Mouse (Mus musculus): ENCODE measurements around the gene Rtp2. TPM values are rescaled to one million over a fixed set of nuclear protein-coding genes. Genes with fewer than 3 reads are reported as not detected.
A peak's percentile ranks its signal among the peaks of the same experiment; 100 is the strongest.
"Not testable (repeated sequence)": the region's sequence is repeated elsewhere in the genome, so short reads cannot be mapped to it uniquely, and the experiment has no call there.

Gene Rtp2
- polyA plus RNA-seq, 1 experiment from 2014 or later: not detected

DNA sequence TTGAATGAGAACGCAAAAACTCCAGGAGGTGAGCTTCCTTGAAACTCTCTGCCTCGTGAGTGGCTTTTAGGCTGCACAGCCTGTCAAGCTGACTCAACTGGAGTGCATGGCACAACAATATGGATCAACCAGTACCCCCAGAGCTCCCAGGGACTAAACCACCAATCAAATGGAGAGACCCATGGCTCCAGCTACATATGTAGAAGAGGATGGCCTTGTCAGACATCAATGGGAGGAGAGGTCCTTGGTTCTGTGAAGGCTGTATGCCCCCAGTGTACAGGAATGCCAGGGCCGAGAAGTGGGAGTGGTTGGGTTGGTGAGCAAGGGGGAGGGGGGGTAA is 23.2 kb downstream of the Rtp2 start:
- H3K4me1 ChIP-seq (replicated peaks); H3K27ac ChIP-seq: not testable (repeated sequence)

DNA sequence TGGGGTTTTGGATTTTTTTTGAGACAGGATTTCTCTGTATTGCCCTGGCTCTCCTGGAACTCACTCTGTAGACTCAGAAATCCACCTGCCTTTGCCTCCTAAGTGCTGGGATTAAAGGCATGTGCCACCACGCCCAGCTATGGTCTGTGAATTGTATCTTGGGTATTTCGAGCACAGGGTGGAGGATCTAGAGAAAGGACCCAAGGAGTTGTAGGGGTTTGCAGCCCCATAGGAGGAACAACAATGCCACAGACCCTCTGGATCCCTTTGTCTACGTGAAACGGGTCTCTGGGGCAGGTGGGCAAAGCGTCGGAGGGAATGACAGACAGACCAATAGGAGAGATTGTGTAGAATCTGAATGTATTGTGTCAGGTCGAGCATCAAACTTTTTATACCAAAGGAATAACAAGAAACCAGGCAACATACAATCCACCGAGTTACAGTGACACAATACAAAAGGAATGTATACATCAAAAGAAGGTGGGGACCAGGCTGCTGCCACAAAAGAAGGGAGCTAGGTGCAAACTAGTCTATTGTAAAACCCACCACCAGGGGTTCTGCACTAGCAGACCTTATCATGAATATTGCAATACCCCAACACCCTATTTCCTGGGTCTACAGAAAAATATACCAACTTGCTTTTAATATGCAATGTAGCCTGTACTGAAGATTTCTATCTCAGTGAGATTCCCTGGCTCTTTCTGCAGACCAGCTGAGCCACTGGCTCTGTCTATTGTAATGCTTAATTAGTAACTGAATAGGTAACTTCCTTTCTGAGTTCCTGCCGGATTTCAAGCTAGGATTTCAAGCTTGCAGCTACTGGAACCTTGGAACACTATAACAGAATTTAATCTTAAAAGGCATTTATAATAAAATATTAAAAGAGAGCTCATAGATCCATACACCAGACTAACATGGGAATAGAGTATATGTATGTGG is 23.8 kb downstream of the Rtp2 start:
- H3K27me3 ChIP-seq; H3K4me1 ChIP-seq (replicated peaks); H3K9ac ChIP-seq; ATAC-seq (replicated peaks; ENCODE audit: insufficient number of reproducible peaks, insufficient read depth, low FRiP score, low read depth); H3K4me2 ChIP-seq; H3K27ac ChIP-seq; H3K9me3 ChIP-seq (replicated peaks); H3K4me3 ChIP-seq; H3K36me3 ChIP-seq: not testable (repeated sequence)
- 79% methylated on average over 9 of the region's 9 CpGs for WGBS

More for the DNA sequence above, 23.2 kb downstream of the Rtp2 start:
- not testable (repeated sequence) for H3K9me3 ChIP-seq (replicated peaks); H3K4me3 ChIP-seq; H3K36me3 ChIP-seq; H3K9ac ChIP-seq; ATAC-seq (replicated peaks; ENCODE audit: insufficient number of reproducible peaks, insufficient read depth, low FRiP score, low read depth); H3K4me2 ChIP-seq; H3K27me3 ChIP-seq
- WGBS: 74% methylated on average over 3 of the region's 3 CpGs

- H3K4me1 ChIP-seq (replicated peaks); H3K9ac ChIP-seq; H3K27me3 ChIP-seq; H3K27ac ChIP-seq; H3K36me3 ChIP-seq; H3K4me2 ChIP-seq; ATAC-seq (replicated peaks; ENCODE audit: insufficient number of reproducible peaks, insufficient read depth, low FRiP score, low read depth); H3K4me3 ChIP-seq; H3K9me3 ChIP-seq (replicated peaks): not testable (repeated sequence)
- 78% methylated on average over 3 of the region's 3 CpGs for WGBS
Observed at GRCm38 (mm10) chr16:23906586-23906985, 25.6 kb downstream of the Rtp2 start.

GRCm38 (mm10) chr16:23901411-23901810 is 30.8 kb downstream of the Rtp2 start:
- no peak for ATAC-seq (replicated peaks; ENCODE audit: insufficient number of reproducible peaks, insufficient read depth, low FRiP score, low read depth)

GRCm38 (mm10) chr16:23900061-23900460 is 32.1 kb downstream of the Rtp2 start:
- Histone ChIP-seq H3K36me3 (no peaks in the 10 kb centered on the region), H3K4me3 (no peak overlapping the region), H3K9me3 (replicated peaks) (no peaks in the 10 kb centered on the region), H3K4me2 (no peak overlapping the region), H3K9ac (no peak overlapping the region), H3K27me3 (peaks cover 17% of the 10 kb centered on the region), H3K27ac (no peak overlapping the region), H3K4me1 (replicated peaks) (peaks cover 15% of the 10 kb centered on the region)
- ATAC-seq (replicated peaks; ENCODE audit: insufficient number of reproducible peaks, insufficient read depth, low FRiP score, low read depth): no peak
- WGBS: 77% methylated on average over 4 of the region's 4 CpGs

More at GRCm38 (mm10) chr16:23901411-23901810, 30.8 kb downstream of the Rtp2 start:
- Histone ChIP-seq H3K9ac (no peak overlapping the region), H3K36me3 (no peaks in the 10 kb centered on the region), H3K4me2 (no peak overlapping the region), H3K27me3 (peaks cover 14% of the 10 kb centered on the region; the same call in 1 of the 2 replicates), H3K9me3 (replicated peaks) (no peaks in the 10 kb centered on the region), H3K4me1 (replicated peaks) (peaks cover 15% of the 10 kb centered on the region), H3K4me3 (no peak overlapping the region), H3K27ac (no peak overlapping the region)
- whole genome bisulfite sequencing: 80% methylated on average over 7 of the region's 7 CpGs

GRCm38 (mm10) chr16:23898840-23899239 is 33.4 kb downstream of the Rtp2 start:
- Histone ChIP-seq H3K27me3 (peaks cover 21% of the 10 kb centered on the region), H3K4me1 (replicated peaks) (peaks cover 15% of the 10 kb centered on the region), H3K4me2 (peak overlapping the region; percentile 67), H3K4me3 (0 out of 2 replicates have a peak overlapping the region, but pooled peaks have one; percentile 36), H3K9me3 (replicated peaks) (no peaks in the 10 kb centered on the region), H3K36me3 (no peaks in the 10 kb centered on the region), H3K9ac (no peak overlapping the region), H3K27ac (no peak overlapping the region)
- ATAC-seq (replicated peaks; ENCODE audit: insufficient number of reproducible peaks, insufficient read depth, low FRiP score, low read depth): no peak
- 10% methylated on average over 12 of the region's 12 CpGs for WGBS

- Histone ChIP-seq H3K9ac (peak overlapping the region; percentile 38; the same call in 1 of the 2 replicates), H3K27ac (no peak overlapping the region), H3K9me3 (replicated peaks) (no peaks in the 10 kb centered on the region), H3K4me3 (peak overlapping the region; percentile 36), H3K36me3 (no peaks in the 10 kb centered on the region), H3K27me3 (peaks cover 21% of the 10 kb centered on the region), H3K4me1 (replicated peaks) (peaks cover 15% of the 10 kb centered on the region), H3K4me2 (peak overlapping the region; percentile 67)
- peak; percentile 70; the same call in 1 of the 2 replicates for ATAC-seq (replicated peaks; ENCODE audit: insufficient number of reproducible peaks, insufficient read depth, low FRiP score, low read depth)
- WGBS: 6% methylated on average over 15 of the region's 15 CpGs
Observed at GRCm38 (mm10) chr16:23897984-23898586, 34.1 kb downstream of the Rtp2 start.

DNA sequence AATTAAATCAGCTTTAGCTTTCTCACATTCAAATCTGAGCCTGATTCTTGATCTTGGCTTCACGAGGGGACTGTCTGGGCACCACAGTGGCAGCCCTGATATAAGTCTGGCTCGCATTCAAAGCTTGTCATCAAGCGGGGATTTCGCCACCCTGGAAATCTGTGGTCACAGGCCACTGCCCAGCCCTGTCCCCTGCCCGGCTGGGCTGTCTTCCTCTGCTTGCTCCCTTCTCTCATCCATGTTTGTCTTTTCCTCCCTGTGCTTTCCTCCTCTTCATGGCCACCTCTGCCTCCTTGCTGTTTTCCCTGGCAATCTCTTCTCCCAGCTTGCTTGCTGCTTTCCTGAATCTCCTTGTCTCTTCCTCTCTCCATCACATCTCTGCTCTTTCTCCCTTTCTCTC is 34.7 kb downstream of the Rtp2 start:
- no peak overlapping the region for H3K9ac ChIP-seq
- H3K4me1 ChIP-seq (replicated peaks): peaks cover 15% of the 10 kb centered on the region
- no peaks in the 10 kb centered on the region for H3K9me3 ChIP-seq (replicated peaks)
- ATAC-seq (replicated peaks; ENCODE audit: insufficient number of reproducible peaks, insufficient read depth, low FRiP score, low read depth): no peak
- peak overlapping the region; percentile 67 for H3K4me2 ChIP-seq
- peaks cover 24% of the 10 kb centered on the region for H3K27me3 ChIP-seq
- no peak overlapping the region for H3K27ac ChIP-seq
- WGBS: 40% methylated on average over 5 of the region's 5 CpGs
- no peaks in the 10 kb centered on the region for H3K36me3 ChIP-seq
- peak overlapping the region; percentile 36; the same call in 1 of the 2 replicates for H3K4me3 ChIP-seq

- no peaks in the 10 kb centered on the region for H3K36me3 ChIP-seq
- peaks cover 15% of the 10 kb centered on the region for H3K4me1 ChIP-seq (replicated peaks)
- H3K27me3 ChIP-seq: peaks cover 47% of the 10 kb centered on the region
- ATAC-seq (replicated peaks; ENCODE audit: insufficient number of reproducible peaks, insufficient read depth, low FRiP score, low read depth): no peak
- H3K27ac ChIP-seq: no peak overlapping the region
- H3K4me2 ChIP-seq: no peak overlapping the region
- H3K9me3 ChIP-seq (replicated peaks): no peaks in the 10 kb centered on the region
- 79% methylated on average over 3 of the region's 3 CpGs for WGBS
- H3K9ac ChIP-seq: no peak overlapping the region
- H3K4me3 ChIP-seq: no peak overlapping the region
Observed at GRCm38 (mm10) chr16:23895135-23895534, 37.1 kb downstream of the Rtp2 start.

- H3K9me3 ChIP-seq (replicated peaks): no peaks in the 10 kb centered on the region
- no peaks in the 10 kb centered on the region for H3K36me3 ChIP-seq
- no peak within 1 kb of the TSS for H3K4me3 ChIP-seq
- no peak within 1 kb of the TSS for H3K27ac ChIP-seq
- no peaks in the 10 kb centered on the region for H3K4me1 ChIP-seq (replicated peaks)
- peaks cover 39% of the 10 kb centered on the region for H3K27me3 ChIP-seq
- ATAC-seq (replicated peaks; ENCODE audit: insufficient number of reproducible peaks, insufficient read depth, low FRiP score, low read depth): no peak
- H3K9ac ChIP-seq: no peak within 1 kb of the TSS
- 9% methylated on average over 26 of the region's 26 CpGs for WGBS
- H3K4me2 ChIP-seq: no peak within 1 kb of the TSS
Observed at GRCm38 (mm10) chr16:23890636-23891035, 41.6 kb downstream of the Rtp2 start, which contains the start of gene Sst. TSS of gene Sst (minus strand) at chr16:23890958.

GRCm38 (mm10) chr16:23890151-23890550 is 42.0 kb downstream of the Rtp2 start:
- Histone ChIP-seq H3K36me3 (no peaks in the 10 kb centered on the region), H3K4me2 (no peak overlapping the region), H3K9ac (no peak overlapping the region), H3K27ac (no peak overlapping the region), H3K27me3 (peaks cover 36% of the 10 kb centered on the region), H3K4me1 (replicated peaks) (no peaks in the 10 kb centered on the region), H3K4me3 (no peak overlapping the region), H3K9me3 (replicated peaks) (no peaks in the 10 kb centered on the region)
- 6% methylated on average over 9 of the region's 9 CpGs for WGBS
- no peak for ATAC-seq (replicated peaks; ENCODE audit: insufficient number of reproducible peaks, insufficient read depth, low FRiP score, low read depth)

Data from heart, embryonic 15.5 days (tissue).